Mouse (Mus musculus) liver, postnatal 0 days (tissue): Measurements from ENCODE around the gene Clrn3.

ENCODE experiments used
- CTCF ChIP-seq: sonication (generic); IDR thresholded peaks from 2 replicates; pipeline ENCODE4 v1.5.1; 2016; ENCODE audit warnings: antibody characterized with exemption, low read depth
- EP300 ChIP-seq: IDR thresholded peaks from 2 replicates; pipeline ENCODE4 v1.6.1; 2016; ENCODE audit warnings: antibody characterized with exemption, low read depth, mild to moderate bottlenecking

GRCm38 (mm10) chr7:135556663-135557402, 28.4 kb upstream of the Clrn3 start:
- TF ChIP-seq CTCF (no peak), EP300 (no peak)
